Mouse (Mus musculus) midbrain, embryonic 12.5 days (tissue): ENCODE data around the gene Ndufs7. TPM values are rescaled to one million over a fixed set of nuclear protein-coding genes. Genes with fewer than 3 reads are reported as not detected.
"Not testable (repeated sequence)": the region's sequence is repeated elsewhere in the genome, so short reads cannot be mapped to it uniquely, and the experiment has no call there.

Experiments
- ATAC-seq: fragments of 200-750 bp; cut with Nextera tagmentation; 2 replicates; pipeline ENCODE4 v1.8.0; 2017; ENCODE audit warnings: low read depth, moderate TSS enrichment, moderate library complexity; ENCODE audit not compliant: low FRiP score
- H3K27ac ChIP-seq: fragments of 300-500 bp; sonication (generic); replicated peaks from 2 replicates; pipeline ENCODE4 v1.5.1; 2016; ENCODE audit warnings: mild to moderate bottlenecking
- H3K27me3 ChIP-seq: fragments of 300-500 bp; sonication (generic); 2 replicates; pipeline ENCODE4 v1.6.1; 2016; ENCODE audit warnings: mild to moderate bottlenecking
- H3K36me3 ChIP-seq: fragments of 300-500 bp; sonication (generic); 2 replicates; pipeline ENCODE4 v1.6.1; 2016
- H3K4me1 ChIP-seq: fragments of 300-500 bp; sonication (generic); 2 replicates; pipeline ENCODE4 v1.6.1; 2016
- H3K4me2 ChIP-seq: fragments of 300-500 bp; sonication (generic); replicated peaks from 2 replicates; pipeline ENCODE4 v1.6.1; 2016; ENCODE audit warnings: mild to moderate bottlenecking, moderate library complexity
- H3K4me3 ChIP-seq: fragments of 300-500 bp; sonication (generic); 2 replicates; pipeline ENCODE4 v1.5.1; 2016; ENCODE audit warnings: mild to moderate bottlenecking
- H3K9ac ChIP-seq: fragments of 300-500 bp; sonication (generic); replicated peaks from 2 replicates; pipeline ENCODE4 v1.6.1; 2016; ENCODE audit warnings: mild to moderate bottlenecking, moderate library complexity
- H3K9me3 ChIP-seq: fragments of 300-500 bp; sonication (generic); 2 replicates; pipeline ENCODE4 v1.6.1; 2016; ENCODE audit warnings: mild to moderate bottlenecking
- WGBS: fragments of 180-500 bp; shearing (Covaris S2); methylation state at CpG from one replicate; pipeline ENCODE4 v1.1.7; 2016; 5-methylcytosine and 5-hydroxymethylcytosine counted together
- polyA plus RNA-seq: library from polyadenylated mRNA; unstranded; fragments of >200 nt; fragmentation: Nextera tagmentation; extraction: Ambion mirVana; gene quantifications from 2 replicates; pipeline ENCODE4 v1.2.1, GENCODE M21; 2016

Ndufs7 gene
- polyA plus RNA-seq, 1 experiment from 2014 or later, result 205 TPM

GRCm38 (mm10) chr10:80223137-80223536 is 25.8 kb upstream of the Ndufs7 start:
- not testable (repeated sequence) for H3K4me3 ChIP-seq, H3K27ac ChIP-seq, ATAC-seq, H3K27me3 ChIP-seq, H3K4me2 ChIP-seq, H3K36me3 ChIP-seq, H3K9me3 ChIP-seq, H3K9ac ChIP-seq
- peaks cover 31% of the 10 kb centered on the region for H3K4me1 ChIP-seq
- WGBS, result 87% methylated on average over 2 of the region's 2 CpGs

- WGBS, result under 1% methylated on average over 14 of the region's 14 CpGs
- H3K27me3 ChIP-seq, result 0 out of 2 replicates have a peak, but pooled peaks cover 3% of the 10 kb centered on the region
- H3K27ac ChIP-seq, result peak overlapping the region; percentile 97
- peak overlapping the region; percentile 82 for H3K4me2 ChIP-seq
- H3K4me3 ChIP-seq, result peak overlapping the region; percentile 89
- H3K9me3 ChIP-seq, result no peaks in the 10 kb centered on the region
- 0 out of 2 replicates have a peak, but pooled peaks have one; percentile 8 for ATAC-seq
- H3K36me3 ChIP-seq, result peaks cover 8% of the 10 kb centered on the region; the same call in 1 of the 2 replicates
- H3K9ac ChIP-seq, result peak overlapping the region; percentile 32; the same call in 1 of the 2 replicates
- peaks cover 48% of the 10 kb centered on the region for H3K4me1 ChIP-seq
These were observed 22.9 kb upstream of the Ndufs7 start for GRCm38 (mm10) chr10:80226071-80226415.

GRCm38 (mm10) chr10:80226416-80227165 is 22.3 kb upstream of the Ndufs7 start, which contains the start of gene Mum1:
Mum1 (plus strand) TSS chr10:80226434.
- H3K4me1 ChIP-seq, result peaks cover 45% of the 10 kb centered on the region
- H3K4me2 ChIP-seq, result peak within 1 kb of the TSS; percentile 82
- H3K4me3 ChIP-seq, result peak within 1 kb of the TSS; percentile 89
- H3K9me3 ChIP-seq, result no peaks in the 10 kb centered on the region
- 1% methylated on average over 69 of the region's 75 CpGs for WGBS
- peak within 1 kb of the TSS; percentile 97 for H3K9ac ChIP-seq
- peak within 1 kb of the TSS; percentile 97 for H3K27ac ChIP-seq
- ATAC-seq, result peak; percentile 95
- H3K36me3 ChIP-seq, result peaks cover 10% of the 10 kb centered on the region; the same call in 1 of the 2 replicates
- H3K27me3 ChIP-seq, result no peaks in the 10 kb centered on the region

DNA sequence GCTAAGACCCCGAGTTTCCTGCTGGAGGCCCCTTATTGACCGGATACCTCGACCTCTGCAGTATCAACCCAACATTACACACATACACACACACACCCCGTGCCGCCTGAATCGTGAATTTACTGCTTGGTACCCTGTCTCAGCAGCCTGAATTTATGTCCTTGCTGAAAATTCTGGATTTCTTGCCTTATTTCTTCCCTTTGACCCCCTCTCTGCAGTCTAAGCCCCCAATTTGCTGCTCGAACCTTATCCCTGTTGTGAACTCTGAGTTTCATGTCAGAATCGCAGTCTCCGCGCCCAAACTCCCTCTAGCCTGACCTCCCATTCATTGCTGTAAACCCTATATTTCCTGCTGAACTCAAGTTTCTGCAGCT is 21.8 kb upstream of the Ndufs7 start:
- ATAC-seq, result no peak
- 14% methylated on average over 10 of the region's 10 CpGs for WGBS
- Histone ChIP-seq H3K4me3 (peak overlapping the region; percentile 89), H3K9ac (peak overlapping the region; percentile 97), H3K4me2 (peak overlapping the region; percentile 82), H3K36me3 (peaks cover 14% of the 10 kb centered on the region), H3K27me3 (no peaks in the 10 kb centered on the region), H3K4me1 (peaks cover 46% of the 10 kb centered on the region), H3K27ac (peak overlapping the region; percentile 97), H3K9me3 (no peaks in the 10 kb centered on the region)

GRCm38 (mm10) chr10:80227877-80228775 is 20.8 kb upstream of the Ndufs7 start:
- Histone ChIP-seq H3K9me3 (no peaks in the 10 kb centered on the region), H3K4me1 (peaks cover 56% of the 10 kb centered on the region), H3K9ac (peak overlapping the region; percentile 97), H3K27ac (peak overlapping the region; percentile 97), H3K4me3 (peak overlapping the region; percentile 89), H3K4me2 (peak overlapping the region; percentile 82), H3K36me3 (peaks cover 24% of the 10 kb centered on the region), H3K27me3 (no peaks in the 10 kb centered on the region)
- WGBS, result 44% methylated on average over 15 of the region's 15 CpGs
- ATAC-seq, result no peak

- Histone ChIP-seq H3K9me3 (no peaks in the 10 kb centered on the region), H3K4me1 (peaks cover 32% of the 10 kb centered on the region)
These were observed 12.6 kb upstream of the Ndufs7 start for GRCm38 (mm10) chr10:80236145-80236825.

GRCm38 (mm10) chr10:80237020-80237419 is 11.9 kb upstream of the Ndufs7 start:
- Histone ChIP-seq H3K36me3 (peaks cover 99% of the 10 kb centered on the region), H3K27ac (0 out of 2 replicates have a peak overlapping the region, but pooled peaks have one; percentile 42), H3K27me3 (peaks cover 21% of the 10 kb centered on the region), H3K9me3 (no peaks in the 10 kb centered on the region), H3K9ac (peak overlapping the region; percentile 41), H3K4me2 (peak overlapping the region; percentile 82), H3K4me1 (peaks cover 33% of the 10 kb centered on the region), H3K4me3 (peak overlapping the region; percentile 21)
- ATAC-seq, result no peak
- 79% methylated on average over 4 of the region's 4 CpGs for WGBS

More at GRCm38 (mm10) chr10:80236145-80236825, 12.6 kb upstream of the Ndufs7 start:
- Histone ChIP-seq H3K4me2 (peak overlapping the region; percentile 82), H3K9ac (peak overlapping the region; percentile 73; the same call in 1 of the 2 replicates), H3K27ac (no peak overlapping the region), H3K36me3 (peaks cover 97% of the 10 kb centered on the region), H3K4me3 (peak overlapping the region; percentile 89), H3K27me3 (peaks cover 21% of the 10 kb centered on the region)
- 84% methylated on average over 13 of the region's 13 CpGs for WGBS
- no peak for ATAC-seq

GRCm38 (mm10) chr10:80238306-80238705 is 10.6 kb upstream of the Ndufs7 start:
- peak overlapping the region; percentile 15; the same call in 1 of the 2 replicates for H3K27ac ChIP-seq
- H3K4me1 ChIP-seq, result peaks cover 25% of the 10 kb centered on the region
- peaks cover 99% of the 10 kb centered on the region for H3K36me3 ChIP-seq
- H3K27me3 ChIP-seq, result peaks cover 21% of the 10 kb centered on the region
- H3K9ac ChIP-seq, result peak overlapping the region; percentile 41; the same call in 1 of the 2 replicates
- peak overlapping the region; percentile 82 for H3K4me2 ChIP-seq
- 90% methylated on average over 3 of the region's 3 CpGs for WGBS
- no peak for ATAC-seq
- no peaks in the 10 kb centered on the region for H3K9me3 ChIP-seq
- peak overlapping the region; percentile 21; the same call in 1 of the 2 replicates for H3K4me3 ChIP-seq

DNA sequence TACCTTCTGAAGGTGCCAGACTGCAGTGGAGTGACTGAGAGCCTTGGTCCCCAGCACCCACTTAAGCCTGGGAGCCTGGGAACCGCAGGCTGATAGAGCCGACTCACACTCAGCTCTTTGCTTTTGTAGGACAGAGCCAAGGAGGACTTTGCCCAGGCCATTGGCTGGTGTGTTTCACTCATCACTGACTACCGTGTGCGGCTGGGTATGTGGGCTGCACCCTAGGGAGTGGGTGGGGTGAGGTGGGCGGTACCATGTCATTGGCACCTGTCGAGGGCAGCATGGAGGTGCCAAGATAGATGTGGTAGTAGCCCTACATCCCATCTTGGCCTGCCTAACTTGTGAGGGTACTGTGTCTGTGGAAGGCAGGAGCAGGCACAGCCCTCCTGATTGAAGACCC is 9.1 kb upstream of the Ndufs7 start:
- no peaks in the 10 kb centered on the region for H3K9me3 ChIP-seq
- no peak overlapping the region; the same call in 1 of the 2 replicates for H3K27ac ChIP-seq
- ATAC-seq, result no peak

GRCm38 (mm10) chr10:80242088-80242487 is 6.8 kb upstream of the Ndufs7 start:
- H3K27ac ChIP-seq, result peak overlapping the region; percentile 47
- peaks cover 32% of the 10 kb centered on the region for H3K27me3 ChIP-seq
- ATAC-seq, result peak; percentile 39; the same call in 1 of the 2 replicates
- no peak overlapping the region for H3K4me2 ChIP-seq
- H3K4me1 ChIP-seq, result peaks cover 14% of the 10 kb centered on the region
- WGBS, result 53% methylated on average over 9 of the region's 9 CpGs
- no peaks in the 10 kb centered on the region for H3K9me3 ChIP-seq
- H3K4me3 ChIP-seq, result peak overlapping the region; percentile 1; the same call in 1 of the 2 replicates
- peaks cover 76% of the 10 kb centered on the region for H3K36me3 ChIP-seq
- peak overlapping the region; percentile 4; the same call in 1 of the 2 replicates for H3K9ac ChIP-seq

More for the DNA sequence above, 9.1 kb upstream of the Ndufs7 start:
- Histone ChIP-seq H3K4me1 (peaks cover 10% of the 10 kb centered on the region; the same call in 1 of the 2 replicates), H3K4me3 (peak overlapping the region; percentile 10; the same call in 1 of the 2 replicates), H3K4me2 (peak overlapping the region; percentile 82), H3K27me3 (peaks cover 25% of the 10 kb centered on the region), H3K36me3 (peaks cover 98% of the 10 kb centered on the region), H3K9ac (peak overlapping the region; percentile 41; the same call in 1 of the 2 replicates)
- WGBS, result 90% methylated on average over 6 of the region's 6 CpGs

DNA sequence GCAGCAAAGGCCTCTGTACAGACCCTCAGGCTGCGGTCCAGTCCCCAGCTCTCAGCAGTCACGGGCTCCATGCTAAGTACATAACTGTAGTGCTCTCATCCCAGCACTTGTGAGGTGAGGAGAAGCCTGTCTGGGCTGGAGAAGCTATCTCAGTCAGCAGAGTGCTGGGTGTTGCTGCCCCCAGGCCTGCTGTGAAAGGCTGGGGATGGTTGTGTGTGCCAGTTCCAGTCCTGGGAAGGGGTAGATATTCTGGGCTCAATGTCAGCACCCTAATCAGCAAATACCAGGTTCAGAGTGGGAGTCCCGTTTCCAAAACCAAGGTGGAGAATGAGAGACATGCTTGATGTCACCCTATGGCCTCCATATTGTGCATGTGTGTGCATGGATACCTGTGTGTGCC is 6.3 kb upstream of the Ndufs7 start:
- Histone ChIP-seq H3K36me3 (peaks cover 70% of the 10 kb centered on the region), H3K4me1 (peaks cover 14% of the 10 kb centered on the region), H3K27me3 (peaks cover 28% of the 10 kb centered on the region), H3K27ac (peak overlapping the region; percentile 47), H3K9me3 (no peaks in the 10 kb centered on the region), H3K9ac (no peak overlapping the region), H3K4me2 (no peak overlapping the region; the same call in 1 of the 2 replicates), H3K4me3 (no peak overlapping the region)
- 85% methylated on average over 3 of the region's 3 CpGs for WGBS
- ATAC-seq, result no peak
